Mouse (Mus musculus): ENCODE measurements around the gene Piwil1. TPM values are rescaled to one million over a fixed set of nuclear protein-coding genes. Genes with fewer than 3 reads are reported as not detected.

Piwil1 gene
- polyA plus RNA-seq, 1 experiment = not detected

DNA sequence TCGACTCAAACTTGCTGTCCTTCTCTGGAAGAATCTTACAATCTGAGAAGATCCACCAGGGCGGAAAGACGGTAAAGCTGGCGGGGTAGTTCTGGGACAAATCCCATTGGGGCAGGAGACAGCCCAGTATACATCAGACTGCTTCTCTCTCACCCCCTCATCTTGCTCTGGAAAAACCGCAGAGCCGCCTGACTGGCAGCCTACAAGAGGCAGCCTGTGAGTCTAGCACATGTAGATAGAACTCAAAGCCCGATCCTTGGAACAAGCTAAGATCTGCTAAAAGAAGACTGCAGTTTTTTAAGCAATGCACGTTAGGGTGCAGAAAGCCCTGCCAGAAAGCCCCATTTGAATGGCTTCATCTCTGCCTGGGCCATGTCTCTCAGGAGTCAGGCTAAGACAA lies 43.9 kb downstream of the Piwil1 start:
- no peaks in the 10 kb centered on the region for H3K9me3 ChIP-seq (replicated peaks; ENCODE audit: control insufficient read depth, insufficient read depth, low read length, poor library complexity, severe bottlenecking)
- no peak overlapping the region for H3K27ac ChIP-seq (ENCODE audit: insufficient read depth, low read length)
- H3K9ac ChIP-seq (ENCODE audit: low read depth, poor library complexity, severe bottlenecking) = no peak overlapping the region
- no peaks in the 10 kb centered on the region for H3K36me3 ChIP-seq (ENCODE audit: control insufficient read depth, insufficient read depth, low read length, poor library complexity, severe bottlenecking)
- no peaks in the 10 kb centered on the region for H3K27me3 ChIP-seq (ENCODE audit: control insufficient read depth, insufficient read depth, low read length, poor library complexity, severe bottlenecking)
- no peak for TF ChIP-seq CTCF (IDR thresholded peaks at IDR 0.05; ENCODE audit: low read depth, low read length)
- TF ChIP-seq POLR2A (IDR thresholded peaks at IDR 0.05; ENCODE audit: insufficient read depth, low read length) = no peak
- no peak for TF ChIP-seq EP300 (IDR thresholded peaks at IDR 0.05; ENCODE audit: insufficient read depth, low read depth, low read length)
- no peak overlapping the region for H3K4me3 ChIP-seq (ENCODE audit: low read depth, low read length)
- no peaks in the 10 kb centered on the region for H3K4me1 ChIP-seq (ENCODE audit: control insufficient read depth, insufficient read depth, low read length)

DNA sequence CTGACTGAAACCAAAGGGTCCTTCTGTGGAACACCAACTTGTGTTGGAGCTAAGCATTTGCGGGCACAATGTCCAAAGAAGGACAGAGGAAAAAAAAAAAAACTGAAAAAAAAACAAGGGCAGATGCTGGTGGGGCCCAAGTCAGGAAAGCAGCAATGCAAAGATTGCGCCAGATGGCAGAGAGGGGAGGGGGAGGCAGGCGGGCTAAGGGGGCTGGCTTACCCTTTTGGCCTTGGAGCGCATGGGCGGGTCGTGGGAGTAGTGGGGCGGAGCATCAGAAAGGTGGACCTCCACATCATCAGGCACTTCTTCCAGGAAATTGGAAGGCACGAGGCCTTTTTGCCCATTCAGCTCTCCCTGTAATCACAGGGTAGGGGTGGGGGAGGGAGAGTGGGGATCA lies 58.8 kb downstream of the Piwil1 start:
- Histone ChIP-seq H3K4me3 (ENCODE audit: low read depth, low read length) (no peak overlapping the region), H3K36me3 (ENCODE audit: control insufficient read depth, insufficient read depth, low read length, poor library complexity, severe bottlenecking) (no peaks in the 10 kb centered on the region), H3K27me3 (ENCODE audit: control insufficient read depth, insufficient read depth, low read length, poor library complexity, severe bottlenecking) (no peaks in the 10 kb centered on the region), H3K4me1 (ENCODE audit: control insufficient read depth, insufficient read depth, low read length) (no peaks in the 10 kb centered on the region), H3K27ac (ENCODE audit: insufficient read depth, low read length) (no peak overlapping the region), H3K9me3 (replicated peaks; ENCODE audit: control insufficient read depth, insufficient read depth, low read length, poor library complexity, severe bottlenecking) (no peaks in the 10 kb centered on the region), H3K9ac (ENCODE audit: low read depth, poor library complexity, severe bottlenecking) (no peak overlapping the region)
- TF ChIP-seq POLR2A (IDR thresholded peaks at IDR 0.05; ENCODE audit: insufficient read depth, low read length) = no peak
- TF ChIP-seq EP300 (IDR thresholded peaks at IDR 0.05; ENCODE audit: insufficient read depth, low read depth, low read length) = peak; percentile 27; the same call in 1 of the 2 replicates

DNA sequence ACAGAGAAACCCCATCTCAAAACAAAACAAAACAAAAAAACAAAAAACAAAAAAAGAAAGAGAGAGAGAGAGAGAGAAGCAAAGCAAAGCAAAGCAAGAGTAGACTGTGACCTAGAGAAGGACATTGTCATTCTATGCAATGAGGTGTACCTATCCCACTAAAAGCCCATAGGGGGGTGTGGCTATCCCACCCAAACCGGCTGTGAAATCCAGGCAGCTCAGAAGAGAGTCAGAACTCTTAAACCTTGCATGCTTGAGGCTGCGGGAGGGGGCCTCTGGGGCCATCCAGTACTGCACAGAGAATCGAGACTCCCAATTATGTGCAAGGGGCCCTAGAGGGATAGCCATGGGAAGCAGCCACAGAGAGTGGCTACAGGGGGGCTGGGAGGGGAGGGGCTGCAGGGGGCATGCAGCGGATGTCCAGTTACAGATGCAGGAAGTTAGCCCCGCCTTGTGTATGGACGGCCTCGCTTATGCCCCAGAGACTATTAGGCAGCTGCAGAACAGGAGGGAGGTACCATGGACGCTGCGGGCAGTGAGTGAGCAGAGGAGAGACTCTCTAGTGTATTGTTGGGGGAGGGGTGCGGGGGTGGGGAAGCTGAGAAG lies 66.8 kb downstream of the Piwil1 start:
- no peaks in the 10 kb centered on the region for H3K36me3 ChIP-seq (ENCODE audit: control insufficient read depth, insufficient read depth, low read length, poor library complexity, severe bottlenecking)
- TF ChIP-seq CTCF (IDR thresholded peaks at IDR 0.05; ENCODE audit: low read depth, low read length) (no peak), EP300 (IDR thresholded peaks at IDR 0.05; ENCODE audit: insufficient read depth, low read depth, low read length) (no peak), POLR2A (IDR thresholded peaks at IDR 0.05; ENCODE audit: insufficient read depth, low read length) (no peak)
- H3K4me3 ChIP-seq (ENCODE audit: low read depth, low read length) = no peak overlapping the region
- no peak overlapping the region for H3K27ac ChIP-seq (ENCODE audit: insufficient read depth, low read length)
- H3K4me1 ChIP-seq (ENCODE audit: control insufficient read depth, insufficient read depth, low read length) = peaks cover 1% of the 10 kb centered on the region
- H3K9me3 ChIP-seq (replicated peaks; ENCODE audit: control insufficient read depth, insufficient read depth, low read length, poor library complexity, severe bottlenecking) = no peaks in the 10 kb centered on the region
- H3K9ac ChIP-seq (ENCODE audit: low read depth, poor library complexity, severe bottlenecking) = no peak overlapping the region
- H3K27me3 ChIP-seq (ENCODE audit: control insufficient read depth, insufficient read depth, low read length, poor library complexity, severe bottlenecking) = no peaks in the 10 kb centered on the region

- H3K27ac ChIP-seq (ENCODE audit: insufficient read depth, low read length) = no peak overlapping the region
- no peak overlapping the region for H3K9ac ChIP-seq (ENCODE audit: low read depth, poor library complexity, severe bottlenecking)
- H3K27me3 ChIP-seq (ENCODE audit: control insufficient read depth, insufficient read depth, low read length, poor library complexity, severe bottlenecking) = no peaks in the 10 kb centered on the region
- H3K4me1 ChIP-seq (ENCODE audit: control insufficient read depth, insufficient read depth, low read length) = no peaks in the 10 kb centered on the region
- H3K9me3 ChIP-seq (replicated peaks; ENCODE audit: control insufficient read depth, insufficient read depth, low read length, poor library complexity, severe bottlenecking) = no peaks in the 10 kb centered on the region
- no peak overlapping the region for H3K4me3 ChIP-seq (ENCODE audit: low read depth, low read length)
- TF ChIP-seq EP300 (IDR thresholded peaks at IDR 0.05; ENCODE audit: insufficient read depth, low read depth, low read length) (no peak), CTCF (IDR thresholded peaks at IDR 0.05; ENCODE audit: low read depth, low read length) (peak; percentile 71)
- H3K36me3 ChIP-seq (ENCODE audit: control insufficient read depth, insufficient read depth, low read length, poor library complexity, severe bottlenecking) = no peaks in the 10 kb centered on the region
These were observed 74.1 kb downstream of the Piwil1 start for GRCm38 (mm10) chr5:128776386-128776785.

- Histone ChIP-seq H3K27me3 (ENCODE audit: control insufficient read depth, insufficient read depth, low read length, poor library complexity, severe bottlenecking) (no peaks in the 10 kb centered on the region), H3K4me3 (ENCODE audit: low read depth, low read length) (peak overlapping the region; percentile 37), H3K27ac (ENCODE audit: insufficient read depth, low read length) (no peak overlapping the region), H3K9me3 (replicated peaks; ENCODE audit: control insufficient read depth, insufficient read depth, low read length, poor library complexity, severe bottlenecking) (no peaks in the 10 kb centered on the region), H3K36me3 (ENCODE audit: control insufficient read depth, insufficient read depth, low read length, poor library complexity, severe bottlenecking) (no peaks in the 10 kb centered on the region), H3K4me1 (ENCODE audit: control insufficient read depth, insufficient read depth, low read length) (no peaks in the 10 kb centered on the region), H3K9ac (ENCODE audit: low read depth, poor library complexity, severe bottlenecking) (no peak overlapping the region)
- TF ChIP-seq POLR2A (IDR thresholded peaks at IDR 0.05; ENCODE audit: insufficient read depth, low read length) (no peak), EP300 (IDR thresholded peaks at IDR 0.05; ENCODE audit: insufficient read depth, low read depth, low read length) (no peak), CTCF (IDR thresholded peaks at IDR 0.05; ENCODE audit: low read depth, low read length) (no peak)
These were observed 79.3 kb downstream of the Piwil1 start for GRCm38 (mm10) chr5:128781621-128782020.

DNA sequence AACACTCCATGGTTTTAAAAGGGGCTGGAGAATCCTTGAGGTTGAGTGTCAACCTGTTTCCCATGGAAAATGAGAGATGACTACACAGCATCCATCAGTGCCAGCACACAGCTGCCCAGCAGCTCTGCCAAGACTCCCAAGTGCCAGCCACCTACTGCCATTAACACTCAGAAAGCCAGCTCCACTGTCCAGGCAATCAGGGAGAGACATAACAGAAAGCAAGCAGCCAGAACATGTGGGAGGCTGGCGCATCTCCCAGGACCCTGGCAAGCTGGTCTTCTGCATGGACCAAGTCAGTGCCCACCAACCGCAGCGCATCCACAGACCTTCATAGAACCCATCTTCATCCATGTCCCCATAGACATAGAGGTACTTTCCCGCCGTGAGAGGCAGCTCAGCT lies 98.3 kb downstream of the Piwil1 start:
- H3K27ac ChIP-seq (ENCODE audit: insufficient read depth, low read length) = no peak overlapping the region

More for the DNA sequence above, 98.3 kb downstream of the Piwil1 start:
- Histone ChIP-seq H3K4me3 (ENCODE audit: low read depth, low read length) (no peak overlapping the region), H3K9ac (ENCODE audit: low read depth, poor library complexity, severe bottlenecking) (no peak overlapping the region), H3K36me3 (ENCODE audit: control insufficient read depth, insufficient read depth, low read length, poor library complexity, severe bottlenecking) (no peaks in the 10 kb centered on the region), H3K4me1 (ENCODE audit: control insufficient read depth, insufficient read depth, low read length) (no peaks in the 10 kb centered on the region), H3K27me3 (ENCODE audit: control insufficient read depth, insufficient read depth, low read length, poor library complexity, severe bottlenecking) (no peaks in the 10 kb centered on the region), H3K9me3 (replicated peaks; ENCODE audit: control insufficient read depth, insufficient read depth, low read length, poor library complexity, severe bottlenecking) (no peaks in the 10 kb centered on the region)
- TF ChIP-seq EP300 (IDR thresholded peaks at IDR 0.05; ENCODE audit: insufficient read depth, low read depth, low read length) (no peak), CTCF (IDR thresholded peaks at IDR 0.05; ENCODE audit: low read depth, low read length) (no peak), POLR2A (IDR thresholded peaks at IDR 0.05; ENCODE audit: insufficient read depth, low read length) (no peak)

Other genes with a start within 250 kb of the Piwil1 start
- 13.5 and 14.2 TPM in 2 replicates for gene Fzd10, start 101.7 kb upstream of the Piwil1 start, polyA plus RNA-seq (2011; ENCODE audit: insufficient read depth, insufficient read length, low read depth, missing spikeins)

All from ES-Bruce4 (cell line).